Mouse (Mus musculus) heart, adult 2 months (tissue): Measurements from ENCODE around the gene Atp2a2. TPM values are rescaled to one million over a fixed set of nuclear protein-coding genes. Genes with fewer than 3 reads are reported as not detected.
A peak's percentile ranks its signal among the peaks of the same experiment; 100 is the strongest.
"Not testable (repeated sequence)": the region's sequence is repeated elsewhere in the genome, so short reads cannot be mapped to it uniquely, and the experiment has no call there.

Experiments
- DNase-seq, 2 experiments: peaks; one replicate each; pipeline ENCODE4 v3.0.0; 2021
- H3K27ac ChIP-seq: fragments of 200-600 bp; 2 replicates; pipeline ENCODE4 v1.8.1; 2022
- H3K27me3 ChIP-seq: fragments of 200-500 bp; 2 replicates; pipeline ENCODE4 v1.6.1; 2012; ENCODE audit warnings: mild to moderate bottlenecking, low read length, inconsistent platforms, mixed read lengths; ENCODE audit not compliant: control insufficient read depth, insufficient read depth
- H3K36me3 ChIP-seq: fragments of 200-500 bp; 2 replicates; pipeline ENCODE4 v1.6.1; 2012; ENCODE audit warnings: low read length, inconsistent platforms; ENCODE audit not compliant: control insufficient read depth, insufficient read depth
- H3K4me1 ChIP-seq: fragments of 200-500 bp; 2 replicates; pipeline ENCODE4 v1.6.1; 2011; ENCODE audit warnings: low read length; ENCODE audit not compliant: control insufficient read depth, insufficient read depth
- H3K4me3 ChIP-seq: fragments of 200-600 bp; 2 replicates; pipeline ENCODE4 v1.8.1; 2022
- H3K79me2 ChIP-seq: fragments of 200-500 bp; replicated peaks from 2 replicates; pipeline ENCODE4 v1.6.1; 2012; ENCODE audit warnings: mild to moderate bottlenecking, inconsistent platforms, low read length, moderate library complexity, mixed read lengths; ENCODE audit not compliant: control insufficient read depth, insufficient read depth
- H3K9ac ChIP-seq: fragments of 200-500 bp; 2 replicates; pipeline ENCODE4 v1.6.1; 2012; ENCODE audit warnings: low read depth, mild to moderate bottlenecking, control low read depth, inconsistent platforms, low read length, mixed read lengths
- CTCF ChIP-seq: fragments of 200-600 bp; IDR thresholded peaks from 2 replicates; pipeline ENCODE4 v1.8.1; 2022; ENCODE audit warnings: antibody characterized with exemption, mild to moderate bottlenecking, moderate library complexity
- EP300 ChIP-seq: fragments of 200-500 bp; IDR thresholded peaks from 2 replicates; pipeline ENCODE4 v1.6.1; 2011; ENCODE audit warnings: low read depth, low read length, control low read depth; ENCODE audit not compliant: insufficient read depth
- POLR2A ChIP-seq: fragments of 200-500 bp; IDR thresholded peaks from 2 replicates; pipeline ENCODE4 v1.6.1; 2011; ENCODE audit warnings: mild to moderate bottlenecking, low read depth, low read length, control low read depth; ENCODE audit not compliant: insufficient read depth
- WGBS: fragments of 180-500 bp; shearing (Covaris S2); methylation state at CpG from one replicate; pipeline ENCODE4 v1.1.7; 2018; 5-methylcytosine and 5-hydroxymethylcytosine counted together
- intact Hi-C: fragments of 180-260 bp; cut with DNase I; formaldehyde crosslinking; loops from one replicate; pipeline ENCODE4 v1.15.1; 2025
- polyA plus RNA-seq: library from polyadenylated mRNA; depleted of rRNA; stranded (reverse); fragments of >200 nt; gene quantifications from 2 replicates; pipeline ENCODE4 v1.2.3, GENCODE M21; 2012
- total RNA-seq, 2 experiments: library from RNA; stranded (reverse); gene quantifications; 2 replicates each; pipeline ENCODE4 v1.2.3; 2021

Atp2a2 gene
- total and polyA plus RNA-seq, 3 experiments: 3,546 to 13,259 (median 11,796) TPM

- TF ChIP-seq CTCF (no peak), POLR2A (peak; percentile 77), EP300 (peak; percentile 70; the same call in 1 of the 2 replicates)
- H3K4me1 ChIP-seq: peaks cover 1% of the 10 kb centered on the region; the same call in 1 of the 2 replicates
- peak overlapping the region; percentile 93 for H3K27ac ChIP-seq
- intact Hi-C loops: loop anchor here (2.0 kb wide), 1 partner anchor 22 kb away; no protein-coding TSS in a partner anchor
- no peaks in the 10 kb centered on the region for H3K27me3 ChIP-seq
- H3K79me2 ChIP-seq: peaks cover 3% of the 10 kb centered on the region; the same call in 1 of the 2 replicates
- H3K9ac ChIP-seq: peak overlapping the region; percentile 86
- peak overlapping the region; percentile 99 for H3K4me3 ChIP-seq
- DNase-seq: peak; percentile 92 to 93
- under 1% methylated on average over 73 of the region's 73 CpGs for WGBS
- no peaks in the 10 kb centered on the region; the same call in 1 of the 2 replicates for H3K36me3 ChIP-seq
These were observed 79.7 kb downstream of the Atp2a2 start for GRCm38 (mm10) chr5:122422071-122422964.

- H3K4me1 ChIP-seq: peaks cover 1% of the 10 kb centered on the region; the same call in 1 of the 2 replicates
- peak within 1 kb of the TSS; percentile 99 for H3K4me3 ChIP-seq
- WGBS: 20% methylated on average over 17 of the region's 17 CpGs
- H3K9ac ChIP-seq: peak within 1 kb of the TSS; percentile 86
- intact Hi-C loops: loop anchor here (2.0 kb wide), 1 partner anchor 21 kb away; no protein-coding TSS in a partner anchor
- peak within 1 kb of the TSS; percentile 93 for H3K27ac ChIP-seq
- no peaks in the 10 kb centered on the region for H3K27me3 ChIP-seq
- H3K79me2 ChIP-seq: peaks cover 3% of the 10 kb centered on the region; the same call in 1 of the 2 replicates
- no peak for DNase-seq
- TF ChIP-seq EP300: no peak
- TF ChIP-seq CTCF: peak; percentile 35
- TF ChIP-seq POLR2A: no peak
- no peaks in the 10 kb centered on the region; the same call in 1 of the 2 replicates for H3K36me3 ChIP-seq
These were observed 80.6 kb downstream of the Atp2a2 start, which contains the start of gene Anapc7 for GRCm38 (mm10) chr5:122421271-122422068. Gene Anapc7, plus strand, starts transcription at chr5:122421693.

DNA sequence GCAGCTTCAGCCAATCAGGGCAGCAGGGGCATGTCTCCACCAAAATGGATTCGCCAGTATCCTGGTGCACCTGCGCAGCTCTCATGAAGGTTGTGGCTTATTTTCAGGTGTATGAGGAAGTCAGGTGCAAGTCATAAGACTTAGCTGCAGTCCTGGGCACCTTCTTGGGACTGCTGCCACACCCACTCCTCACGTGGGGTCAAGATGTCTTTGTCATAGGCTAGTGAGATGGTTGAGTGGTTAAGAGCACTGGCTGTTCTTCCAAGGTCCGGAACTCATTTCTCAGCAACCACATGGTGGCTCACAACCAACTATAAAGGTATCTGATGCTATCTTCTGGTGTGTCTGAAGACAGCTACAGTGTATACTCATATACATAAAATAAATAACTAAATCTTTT is 81.3 kb downstream of the Atp2a2 start:
- H3K27ac ChIP-seq, H3K79me2 ChIP-seq, DNase-seq, H3K9ac ChIP-seq, H3K27me3 ChIP-seq, intact Hi-C loops, H3K4me3 ChIP-seq, H3K36me3 ChIP-seq, H3K4me1 ChIP-seq: not testable (repeated sequence)
- 58% methylated on average over 4 of the region's 4 CpGs for WGBS

DNA sequence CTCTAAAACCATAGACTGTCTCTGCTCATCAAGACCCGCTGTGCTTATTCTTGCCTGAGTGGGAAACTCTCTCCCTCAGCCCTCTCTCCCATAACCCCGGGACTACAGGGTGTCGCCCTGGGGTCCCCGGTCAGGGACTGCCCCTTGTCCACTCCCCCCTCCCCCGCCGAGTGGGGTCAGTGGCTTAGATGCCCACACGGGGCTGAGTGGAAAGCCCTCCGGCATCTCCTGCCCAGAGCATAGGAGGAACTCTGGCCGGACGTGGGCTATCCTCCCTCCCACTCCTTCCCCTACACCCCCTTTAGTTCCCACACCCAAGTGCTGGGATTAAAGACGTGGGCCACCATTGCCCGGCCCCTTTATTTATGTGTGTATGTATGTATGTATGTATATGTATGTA is 86.6 kb downstream of the Atp2a2 start:
- intact Hi-C loops: no loop called here

GRCm38 (mm10) chr5:122414351-122414750 is 87.7 kb downstream of the Atp2a2 start:
- TF ChIP-seq POLR2A (no peak), CTCF (no peak), EP300 (no peak)
- no peak overlapping the region for H3K9ac ChIP-seq
- H3K79me2 ChIP-seq: no peaks in the 10 kb centered on the region
- DNase-seq: peak in 1 of 2 experiments; percentile 24
- no peak overlapping the region for H3K4me3 ChIP-seq
- no peaks in the 10 kb centered on the region for H3K36me3 ChIP-seq
- no peaks in the 10 kb centered on the region for H3K27me3 ChIP-seq
- H3K4me1 ChIP-seq: no peaks in the 10 kb centered on the region
- intact Hi-C loops: no loop called here
- WGBS: 84% methylated on average over 5 of the region's 5 CpGs
- no peak overlapping the region for H3K27ac ChIP-seq

More for the DNA sequence above, 86.6 kb downstream of the Atp2a2 start:
- 80% methylated on average over 12 of the region's 12 CpGs for WGBS
- H3K27me3 ChIP-seq: no peaks in the 10 kb centered on the region
- TF ChIP-seq CTCF (no peak), POLR2A (no peak), EP300 (no peak)
- H3K4me1 ChIP-seq: no peaks in the 10 kb centered on the region
- no peak overlapping the region for H3K9ac ChIP-seq
- H3K27ac ChIP-seq: no peak overlapping the region
- H3K36me3 ChIP-seq: no peaks in the 10 kb centered on the region
- no peak overlapping the region for H3K4me3 ChIP-seq
- no peak for DNase-seq
- no peaks in the 10 kb centered on the region for H3K79me2 ChIP-seq
